Comparison of ENCODE assay signal across 8 mouse cellular contexts in the genomic region with DNA sequence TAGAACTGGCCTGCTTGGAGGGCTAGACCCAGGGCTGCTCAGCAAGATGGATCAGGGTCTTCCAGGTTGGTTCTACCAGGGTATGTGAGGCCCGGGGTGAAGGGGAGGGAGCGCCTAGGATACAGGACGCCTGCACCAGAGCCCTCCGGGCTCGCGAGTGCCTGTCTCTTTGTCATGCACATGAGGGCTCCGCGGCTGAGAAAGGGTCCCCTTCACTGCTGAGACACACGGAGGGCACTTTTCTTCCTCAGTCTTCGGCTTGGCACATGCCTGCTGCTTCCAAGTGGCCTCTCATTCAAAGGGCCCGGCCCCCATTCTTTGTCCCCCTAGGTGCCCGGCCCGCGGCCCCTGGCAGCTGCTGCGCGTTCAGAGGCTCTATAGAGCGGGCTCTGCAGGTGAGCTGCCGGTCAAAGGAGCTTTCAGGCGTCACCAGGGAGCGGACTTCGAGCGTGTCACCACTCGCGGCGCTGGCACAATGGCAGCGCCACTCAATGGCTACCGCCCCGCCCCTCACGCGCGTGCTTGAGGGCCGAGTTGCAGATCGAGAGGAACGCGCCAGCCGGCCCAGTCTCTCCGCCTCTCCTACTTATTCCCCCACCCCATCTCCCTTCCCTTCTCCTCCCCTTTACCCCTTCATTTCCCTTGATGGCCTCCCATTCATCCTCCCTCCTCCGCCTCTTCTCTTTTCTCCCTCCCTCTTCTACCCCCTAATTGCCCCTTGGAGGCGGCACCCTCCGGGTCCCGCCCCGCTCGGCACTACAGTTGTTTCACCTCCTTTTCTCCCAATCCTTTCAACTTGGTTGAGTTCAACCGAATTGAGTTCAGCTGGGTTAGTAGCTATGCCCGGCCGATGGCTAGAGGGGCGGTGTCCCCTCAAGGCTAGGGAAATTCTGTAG. TPM values are rescaled to one million over a fixed set of nuclear protein-coding genes. Genes with fewer than 3 reads are reported as not detected.
DNase-seq lines count a peak whose midpoint lies in the region; ATAC-seq and TF ChIP-seq lines count a peak whose summit lies in the region.

No protein-coding gene starts in this region.

- peak; percentile 49 to 51 for DNase-seq in right cerebral cortex, postnatal 10 days (ENCODE audit: low spot score in 2 of 2)
- DNase-seq in right cerebral cortex, postnatal 14 days, result no peak
- peak; percentile 69 for DNase-seq in embryonic facial prominence, embryonic 14.5 days (ENCODE audit: low spot score)
- DNase-seq in kidney, postnatal 0 days (ENCODE audit: low spot score), result peak; percentile 33
- DNase-seq in urinary bladder, postnatal 36 days (ENCODE audit: low spot score in 2 of 2), result peak; percentile 57 to 65

- H3K27me3 ChIP-seq in embryonic facial prominence, embryonic 14.5 days (replicated peaks; ENCODE audit: control insufficient read depth, insufficient read depth, low read length), result peaks cover 73% of the 10 kb centered on the region
- peaks cover 50% of the 10 kb centered on the region for H3K27me3 ChIP-seq in kidney, postnatal 0 days (ENCODE audit: insufficient read depth, low read length)

- H3K4me3 ChIP-seq in embryonic facial prominence, embryonic 14.5 days (ENCODE audit: low read depth, low read length), result peak overlapping the region; percentile 44
- peak overlapping the region; percentile 32 for H3K4me3 ChIP-seq in kidney, postnatal 0 days (replicated peaks; ENCODE audit: low read depth, low read length)

- WGBS in embryonic facial prominence, embryonic 14.5 days, result 2% methylated on average over 41 of the region's 47 CpGs
- WGBS in kidney, postnatal 0 days, result 1% methylated on average over 47 of the region's 47 CpGs

- H3K9me3 ChIP-seq in embryonic facial prominence, embryonic 14.5 days (ENCODE audit: control insufficient read depth, low read length), result no peaks in the 10 kb centered on the region
- H3K9me3 ChIP-seq in kidney, postnatal 0 days (replicated peaks; ENCODE audit: low read length), result no peaks in the 10 kb centered on the region

- H3K4me2 ChIP-seq in embryonic facial prominence, embryonic 14.5 days (ENCODE audit: low read depth, low read length), result peak overlapping the region; percentile 91
- H3K4me2 ChIP-seq in kidney, postnatal 0 days (ENCODE audit: low read length), result peak overlapping the region; percentile 63

- peak; percentile 58 for ATAC-seq in embryonic facial prominence, embryonic 14.5 days (ENCODE audit: low read depth)
- ATAC-seq in kidney, postnatal 0 days (replicated peaks; ENCODE audit: low FRiP score, low read depth), result peak; percentile 33; the same call in 1 of the 2 replicates
- peak; percentile 29; the same call in 1 of the 2 replicates for ATAC-seq in megakaryocyte progenitor cell, adult 5-6 weeks (replicated peaks; ENCODE audit: poor library complexity)
- no peak for ATAC-seq in erythroid progenitor cell, adult 5-6 weeks (replicated peaks; ENCODE audit: low FRiP score, poor library complexity, severe bottlenecking)
- no peak for ATAC-seq in cerebellum, adult (ENCODE audit: insufficient number of reproducible peaks, low FRiP score, low TSS enrichment)

- H3K4me1 ChIP-seq in embryonic facial prominence, embryonic 14.5 days (ENCODE audit: control insufficient read depth, insufficient read depth, low read length), result peaks cover 14% of the 10 kb centered on the region; the same call in 1 of the 2 replicates
- H3K4me1 ChIP-seq in kidney, postnatal 0 days (replicated peaks; ENCODE audit: insufficient read depth, low read length), result peaks cover 13% of the 10 kb centered on the region

- no peak for TF ChIP-seq CTCF in kidney, postnatal 0 days (IDR thresholded peaks at IDR 0.05; ENCODE audit: low read depth)

- H3K9ac ChIP-seq in embryonic facial prominence, embryonic 14.5 days (ENCODE audit: low read depth, low read length), result peak overlapping the region; percentile 61
- H3K9ac ChIP-seq in kidney, postnatal 0 days (ENCODE audit: low read depth, low read length), result 0 out of 2 replicates have a peak overlapping the region, but pooled peaks have one; percentile 10

- H3K27ac ChIP-seq in embryonic facial prominence, embryonic 14.5 days (replicated peaks; ENCODE audit: low read depth, low read length), result no peak overlapping the region
- no peak overlapping the region for H3K27ac ChIP-seq in kidney, postnatal 0 days

- H3K36me3 ChIP-seq in embryonic facial prominence, embryonic 14.5 days (ENCODE audit: control insufficient read depth, insufficient read depth, low read length), result no peaks in the 10 kb centered on the region
- H3K36me3 ChIP-seq in kidney, postnatal 0 days (ENCODE audit: insufficient read depth, low read length), result no peaks in the 10 kb centered on the region

RNA-seq across cellular contexts. Expression of a gene that starts 12.3 kb away (rescaled TPM):
- polyA plus RNA-seq in embryonic facial prominence, embryonic 14.5 days (2014; fragmentation: Nextera tagmentation; extraction: Ambion mirVana), result not detected in 2 replicates
- not detected in 2 replicates for polyA plus RNA-seq in kidney, postnatal 0 days (2015; fragmentation: Nextera tagmentation; extraction: Ambion mirVana)
- not detected in 2 replicates for total RNA-seq in megakaryocyte progenitor cell, adult 5-6 weeks (2015)
- total RNA-seq in megakaryocyte progenitor cell, adult 5-6 weeks (2017), result not detected in 2 replicates
- total RNA-seq in erythroid progenitor cell, adult 5-6 weeks (2015; ENCODE audit: low replicate concordance), result not detected in 2 replicates
- not detected in 2 replicates for total RNA-seq in erythroid progenitor cell, adult 5-6 weeks (2017; ENCODE audit: low replicate concordance)

RNA-seq across cellular contexts. Expression of a gene that starts 21.2 kb away (rescaled TPM):
- polyA plus RNA-seq in embryonic facial prominence, embryonic 14.5 days (2014; fragmentation: Nextera tagmentation; extraction: Ambion mirVana), result 3.4 and 3.6 TPM in 2 replicates
- 0.89 and 1.1 TPM in 2 replicates for polyA plus RNA-seq in kidney, postnatal 0 days (2015; fragmentation: Nextera tagmentation; extraction: Ambion mirVana)
- total RNA-seq in megakaryocyte progenitor cell, adult 5-6 weeks (2015), result not detected in 2 replicates
- not detected in 2 replicates for total RNA-seq in megakaryocyte progenitor cell, adult 5-6 weeks (2017)
- total RNA-seq in erythroid progenitor cell, adult 5-6 weeks (2015; ENCODE audit: low replicate concordance), result not detected in 2 replicates
- not detected in 2 replicates for total RNA-seq in erythroid progenitor cell, adult 5-6 weeks (2017; ENCODE audit: low replicate concordance)

RNA-seq across cellular contexts. Expression of a gene that starts 24.7 kb away (rescaled TPM):
- polyA plus RNA-seq in embryonic facial prominence, embryonic 14.5 days (2014; fragmentation: Nextera tagmentation; extraction: Ambion mirVana), result 46.2 and 58.5 TPM in 2 replicates
- 34.4 and 39.5 TPM in 2 replicates for polyA plus RNA-seq in kidney, postnatal 0 days (2015; fragmentation: Nextera tagmentation; extraction: Ambion mirVana)
- 24.0 and 25.8 TPM in 2 replicates for total RNA-seq in megakaryocyte progenitor cell, adult 5-6 weeks (2015)
- total RNA-seq in megakaryocyte progenitor cell, adult 5-6 weeks (2017), result 35.2 and 36.5 TPM in 2 replicates
- 18.0 and 24.1 TPM in 2 replicates for total RNA-seq in erythroid progenitor cell, adult 5-6 weeks (2015; ENCODE audit: low replicate concordance)
- 26.9 and 48.3 TPM in 2 replicates for total RNA-seq in erythroid progenitor cell, adult 5-6 weeks (2017; ENCODE audit: low replicate concordance)

RNA-seq across cellular contexts. Expression of a gene that starts 25.0 kb away (rescaled TPM):
- 31.1 and 31.4 TPM in 2 replicates for polyA plus RNA-seq in embryonic facial prominence, embryonic 14.5 days (2014; fragmentation: Nextera tagmentation; extraction: Ambion mirVana)
- polyA plus RNA-seq in kidney, postnatal 0 days (2015; fragmentation: Nextera tagmentation; extraction: Ambion mirVana), result 35.0 TPM in 2 replicates
- 32.2 and 34.8 TPM in 2 replicates for total RNA-seq in megakaryocyte progenitor cell, adult 5-6 weeks (2015)
- total RNA-seq in megakaryocyte progenitor cell, adult 5-6 weeks (2017), result 21.0 and 21.1 TPM in 2 replicates
- 12.6 and 33.1 TPM in 2 replicates for total RNA-seq in erythroid progenitor cell, adult 5-6 weeks (2015; ENCODE audit: low replicate concordance)
- 4.0 and 12.8 TPM in 2 replicates for total RNA-seq in erythroid progenitor cell, adult 5-6 weeks (2017; ENCODE audit: low replicate concordance)

RNA-seq across cellular contexts. Expression of a gene that starts 32.0 kb away (rescaled TPM):
- 0.60 TPM in 1 of 2 replicates, not detected in the other for polyA plus RNA-seq in embryonic facial prominence, embryonic 14.5 days (2014; fragmentation: Nextera tagmentation; extraction: Ambion mirVana)
- polyA plus RNA-seq in kidney, postnatal 0 days (2015; fragmentation: Nextera tagmentation; extraction: Ambion mirVana), result 3.9 and 6.2 TPM in 2 replicates
- total RNA-seq in megakaryocyte progenitor cell, adult 5-6 weeks (2015), result not detected in 2 replicates
- not detected in 2 replicates for total RNA-seq in megakaryocyte progenitor cell, adult 5-6 weeks (2017)
- total RNA-seq in erythroid progenitor cell, adult 5-6 weeks (2015; ENCODE audit: low replicate concordance), result not detected in 2 replicates
- total RNA-seq in erythroid progenitor cell, adult 5-6 weeks (2017; ENCODE audit: low replicate concordance), result not detected in 2 replicates

Comparison
In these comparisons a context has a peak if more than half of its experiments do, and no peak if none do; other contexts are left out.
1. ATAC-seq: peak in embryonic facial prominence, embryonic 14.5 days (single experiment), kidney, postnatal 0 days (single experiment) and megakaryocyte progenitor cell, adult 5-6 weeks (single experiment); none in erythroid progenitor cell, adult 5-6 weeks (single experiment) and cerebellum, adult (single experiment).